Mouse (Mus musculus) midbrain, embryonic 15.5 days (tissue): ENCODE data around the gene Mrpl20. TPM values are rescaled to one million over a fixed set of nuclear protein-coding genes. Genes with fewer than 3 reads are reported as not detected.

Experiments
- ATAC-seq: fragments of 200-750 bp; cut with Nextera tagmentation; replicated peaks from 2 replicates; pipeline ENCODE4 v1.8.0; 2017; ENCODE audit warnings: moderate TSS enrichment
- H3K27ac ChIP-seq: fragments of 300-500 bp; sonication (generic); 2 replicates; pipeline ENCODE4 v1.5.1; 2015; ENCODE audit warnings: mild to moderate bottlenecking, inconsistent platforms
- H3K27me3 ChIP-seq: fragments of 300-500 bp; sonication (generic); replicated peaks from 2 replicates; pipeline ENCODE4 v1.6.1; 2015; ENCODE audit warnings: inconsistent platforms
- H3K36me3 ChIP-seq: fragments of 300-500 bp; sonication (generic); replicated peaks from 2 replicates; pipeline ENCODE4 v1.6.1; 2015; ENCODE audit warnings: inconsistent platforms
- H3K4me1 ChIP-seq: fragments of 300-500 bp; sonication (generic); 2 replicates; pipeline ENCODE4 v1.6.1; 2015; ENCODE audit warnings: inconsistent platforms
- H3K4me2 ChIP-seq: fragments of 300-500 bp; sonication (generic); 2 replicates; pipeline ENCODE4 v1.6.1; 2015; ENCODE audit warnings: inconsistent platforms, mild to moderate bottlenecking, moderate library complexity
- H3K4me3 ChIP-seq: fragments of 300-500 bp; sonication (generic); 2 replicates; pipeline ENCODE4 v1.5.1; 2015; ENCODE audit warnings: mild to moderate bottlenecking, inconsistent platforms
- H3K9ac ChIP-seq: fragments of 300-500 bp; sonication (generic); 2 replicates; pipeline ENCODE4 v1.6.1; 2015; ENCODE audit warnings: mild to moderate bottlenecking, inconsistent platforms
- H3K9me3 ChIP-seq: fragments of 300-500 bp; sonication (generic); 2 replicates; pipeline ENCODE4 v1.6.1; 2016; ENCODE audit warnings: inconsistent platforms
- WGBS: fragments of 180-500 bp; shearing (Covaris S2); methylation state at CpG from one replicate; pipeline ENCODE4 v1.1.7; 2015; ENCODE audit warnings: mixed read lengths; 5-methylcytosine and 5-hydroxymethylcytosine counted together
- polyA plus RNA-seq: library from polyadenylated mRNA; unstranded; fragments of >200 nt; fragmentation: Nextera tagmentation; extraction: Ambion mirVana; gene quantifications from 2 replicates; pipeline ENCODE4 v1.2.1, GENCODE M21; 2015

The Mrpl20 gene
- polyA plus RNA-seq = 242 and 244 TPM in 2 replicates

GRCm38 (mm10) chr4:155802741-155803339, at the start of gene Mrpl20:
Gene Mrpl20 (plus strand): TSS chr4:155802878.
- H3K9me3 ChIP-seq = no peaks in the 10 kb centered on the region
- peaks cover 6% of the 10 kb centered on the region for H3K36me3 ChIP-seq
- no peaks in the 10 kb centered on the region for H3K27me3 ChIP-seq
- peak within 1 kb of the TSS; percentile 80 for H3K27ac ChIP-seq
- WGBS = 10% methylated on average over 12 of the region's 12 CpGs
- peak within 1 kb of the TSS; percentile 80 for H3K9ac ChIP-seq
- peak within 1 kb of the TSS; percentile 59 for H3K4me2 ChIP-seq
- peak; percentile 59 for ATAC-seq
- H3K4me1 ChIP-seq = peaks cover 22% of the 10 kb centered on the region
- H3K4me3 ChIP-seq = peak within 1 kb of the TSS; percentile 87

GRCm38 (mm10) chr4:155757011-155757410, 45.7 kb upstream of the Mrpl20 start:
- Histone ChIP-seq H3K27ac (no peak overlapping the region), H3K36me3 (peaks cover 36% of the 10 kb centered on the region), H3K9me3 (no peaks in the 10 kb centered on the region), H3K9ac (no peak overlapping the region), H3K4me3 (no peak overlapping the region), H3K27me3 (no peaks in the 10 kb centered on the region), H3K4me1 (peaks cover 30% of the 10 kb centered on the region), H3K4me2 (no peak overlapping the region)
- no peak for ATAC-seq
- WGBS = 93% methylated on average over 12 of the region's 12 CpGs

GRCm38 (mm10) chr4:155759862-155760612, 42.6 kb upstream of the Mrpl20 start:
- Histone ChIP-seq H3K9me3 (no peaks in the 10 kb centered on the region), H3K27ac (no peak overlapping the region), H3K27me3 (no peaks in the 10 kb centered on the region), H3K36me3 (peaks cover 13% of the 10 kb centered on the region; the same call in 1 of the 2 replicates), H3K9ac (peak overlapping the region; percentile 84), H3K4me2 (peak overlapping the region; percentile 99), H3K4me3 (peak overlapping the region; percentile 96), H3K4me1 (peaks cover 30% of the 10 kb centered on the region)
- WGBS = 4% methylated on average over 10 of the region's 10 CpGs
- no peak; the same call in none of the 2 replicates for ATAC-seq

- Histone ChIP-seq H3K4me2 (peak within 1 kb of the TSS; percentile 99), H3K9ac (peak within 1 kb of the TSS; percentile 84), H3K27me3 (no peaks in the 10 kb centered on the region), H3K4me3 (peak within 1 kb of the TSS; percentile 96), H3K9me3 (no peaks in the 10 kb centered on the region), H3K36me3 (peaks cover 7% of the 10 kb centered on the region; the same call in 1 of the 2 replicates), H3K4me1 (peaks cover 30% of the 10 kb centered on the region), H3K27ac (peak within 1 kb of the TSS; percentile 77)
- peak; percentile 96 for ATAC-seq
- WGBS = 2% methylated on average over 68 of the region's 68 CpGs
Observed at GRCm38 (mm10) chr4:155760613-155761355, 41.9 kb upstream of the Mrpl20 start, which contains the start of gene Atad3a. Gene Atad3a (minus strand): TSS chr4:155761093.

- H3K9me3 ChIP-seq = no peaks in the 10 kb centered on the region
- ATAC-seq = peak; percentile 53; the same call in 1 of the 2 replicates
- 2% methylated on average over 28 of the region's 28 CpGs for WGBS
- H3K27me3 ChIP-seq = no peaks in the 10 kb centered on the region
- peak overlapping the region; percentile 38 for H3K27ac ChIP-seq
- peaks cover 30% of the 10 kb centered on the region for H3K4me1 ChIP-seq
- H3K4me3 ChIP-seq = peak overlapping the region; percentile 96
- H3K4me2 ChIP-seq = peak overlapping the region; percentile 99
- no peaks in the 10 kb centered on the region for H3K36me3 ChIP-seq
- H3K9ac ChIP-seq = peak overlapping the region; percentile 63
Observed at GRCm38 (mm10) chr4:155761356-155762099, 41.1 kb upstream of the Mrpl20 start.

GRCm38 (mm10) chr4:155762357-155762756, 40.3 kb upstream of the Mrpl20 start:
- Histone ChIP-seq H3K9me3 (no peaks in the 10 kb centered on the region), H3K27ac (no peak overlapping the region), H3K36me3 (no peaks in the 10 kb centered on the region), H3K4me1 (peaks cover 30% of the 10 kb centered on the region), H3K9ac (no peak overlapping the region), H3K4me2 (no peak overlapping the region), H3K27me3 (no peaks in the 10 kb centered on the region), H3K4me3 (no peak overlapping the region)
- no peak for ATAC-seq
- WGBS = 89% methylated on average over 3 of the region's 3 CpGs

- H3K4me1 ChIP-seq = peaks cover 25% of the 10 kb centered on the region
- WGBS = 65% methylated on average over 5 of the region's 5 CpGs
- H3K9me3 ChIP-seq = no peaks in the 10 kb centered on the region
- H3K27me3 ChIP-seq = peaks cover 20% of the 10 kb centered on the region
- H3K27ac ChIP-seq = peak overlapping the region; percentile 67; the same call in 1 of the 2 replicates
- H3K4me3 ChIP-seq = peak overlapping the region; percentile 46
- no peak for ATAC-seq
- H3K4me2 ChIP-seq = peak overlapping the region; percentile 76
- H3K9ac ChIP-seq = peak overlapping the region; percentile 64
- no peaks in the 10 kb centered on the region for H3K36me3 ChIP-seq
Observed at GRCm38 (mm10) chr4:155769496-155769879, 33.2 kb upstream of the Mrpl20 start.

GRCm38 (mm10) chr4:155769880-155770512, 32.7 kb upstream of the Mrpl20 start:
- Histone ChIP-seq H3K27me3 (peaks cover 20% of the 10 kb centered on the region), H3K27ac (peak overlapping the region; percentile 67), H3K4me2 (peak overlapping the region; percentile 76), H3K36me3 (no peaks in the 10 kb centered on the region), H3K9ac (peak overlapping the region; percentile 64), H3K4me1 (peaks cover 29% of the 10 kb centered on the region), H3K9me3 (no peaks in the 10 kb centered on the region), H3K4me3 (peak overlapping the region; percentile 46)
- WGBS = under 1% methylated on average over 39 of the region's 39 CpGs
- peak; percentile 70 for ATAC-seq

GRCm38 (mm10) chr4:155770626-155771025, 32.1 kb upstream of the Mrpl20 start:
- Histone ChIP-seq H3K4me3 (peak overlapping the region; percentile 46), H3K9ac (peak overlapping the region; percentile 64), H3K9me3 (no peaks in the 10 kb centered on the region), H3K4me1 (peaks cover 35% of the 10 kb centered on the region), H3K27me3 (peaks cover 20% of the 10 kb centered on the region), H3K27ac (no peak overlapping the region), H3K36me3 (no peaks in the 10 kb centered on the region), H3K4me2 (peak overlapping the region; percentile 76)
- WGBS = 46% methylated on average over 24 of the region's 24 CpGs
- ATAC-seq = peak; percentile 24; the same call in 1 of the 2 replicates

- H3K4me2 ChIP-seq = peak overlapping the region; percentile 12; the same call in 1 of the 2 replicates
- peaks cover 20% of the 10 kb centered on the region for H3K27me3 ChIP-seq
- no peak overlapping the region for H3K9ac ChIP-seq
- no peak overlapping the region for H3K27ac ChIP-seq
- no peak overlapping the region for H3K4me3 ChIP-seq
- H3K9me3 ChIP-seq = no peaks in the 10 kb centered on the region
- peaks cover 37% of the 10 kb centered on the region for H3K4me1 ChIP-seq
- no peaks in the 10 kb centered on the region for H3K36me3 ChIP-seq
- WGBS = 88% methylated on average over 2 of the region's 2 CpGs
- no peak for ATAC-seq
Observed at GRCm38 (mm10) chr4:155771706-155772105, 31.0 kb upstream of the Mrpl20 start.

- H3K27ac ChIP-seq = no peak overlapping the region
- H3K4me1 ChIP-seq = peaks cover 37% of the 10 kb centered on the region
- H3K4me3 ChIP-seq = 0 out of 2 replicates have a peak overlapping the region, but pooled peaks have one; percentile 8
- peaks cover 20% of the 10 kb centered on the region for H3K27me3 ChIP-seq
- H3K9ac ChIP-seq = no peak overlapping the region
- no peaks in the 10 kb centered on the region for H3K36me3 ChIP-seq
- H3K4me2 ChIP-seq = peak overlapping the region; percentile 80; the same call in 1 of the 2 replicates
- ATAC-seq = no peak
- no peaks in the 10 kb centered on the region for H3K9me3 ChIP-seq
- WGBS = 86% methylated on average over 13 of the region's 13 CpGs
Observed at GRCm38 (mm10) chr4:155772786-155773185, 29.9 kb upstream of the Mrpl20 start.
